Mouse (Mus musculus): ENCODE results near the gene Ucn.

The Ucn gene

GRCm38 (mm10) chr5:31138241-31138967 is at the start of gene Ucn:
Gene Ucn, minus strand, starts transcription at chr5:31138829.
- no peak for DNase-seq

DNA sequence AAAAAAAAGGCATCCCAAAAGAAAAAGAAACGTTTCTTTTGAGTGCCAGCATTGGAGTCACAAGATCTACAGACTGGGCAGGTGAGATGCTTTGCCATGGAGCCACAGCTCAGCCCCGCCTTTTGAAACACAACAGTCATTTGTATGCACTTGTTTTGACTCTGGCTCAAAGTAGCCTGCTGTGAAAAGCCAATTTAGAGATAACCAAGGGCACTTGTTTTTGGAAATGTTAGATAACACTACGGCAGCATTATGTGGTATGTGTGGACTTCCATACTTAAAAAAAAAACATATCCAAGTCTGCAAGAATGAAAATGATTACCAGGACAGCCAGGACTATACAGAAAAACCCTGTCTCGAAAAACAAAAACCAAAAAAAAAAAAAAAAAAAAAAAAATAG is 45.0 kb upstream of the Ucn start:
- DNase-seq = no peak

GRCm38 (mm10) chr5:31181183-31181770 is 42.6 kb upstream of the Ucn start:
- DNase-seq = no peak

GRCm38 (mm10) chr5:31179766-31180630 is 41.4 kb upstream of the Ucn start, which contains the start of the genes Gm29609 and Gtf3c2:
Gene Gm29609, minus strand, starts transcription at chr5:31179911.
Gene Gtf3c2, minus strand, starts transcription at chr5:31180144.
- DNase-seq = peak; percentile 95 to 96

DNA sequence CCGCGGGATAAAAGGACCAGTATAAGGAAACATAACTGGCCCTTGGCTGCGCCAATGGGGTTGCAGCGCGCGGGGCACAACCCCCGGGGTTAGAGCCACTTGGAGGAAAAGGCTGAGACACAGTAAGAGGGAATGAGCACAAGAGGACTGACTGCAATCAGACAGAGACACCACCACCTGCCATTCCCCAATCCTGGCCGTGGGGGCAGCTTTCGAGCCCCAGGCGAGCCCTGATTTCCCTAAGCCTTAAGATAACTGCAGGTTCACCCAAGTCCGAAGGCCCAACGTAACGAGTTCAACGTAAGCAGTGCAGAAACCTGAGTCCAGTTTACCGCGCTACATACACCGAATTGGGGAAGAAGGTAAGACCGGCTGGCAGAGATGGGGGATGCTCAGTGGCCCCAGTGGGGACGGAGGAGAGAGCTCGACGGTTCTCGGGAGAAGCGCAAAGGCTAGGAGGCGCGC is 40.7 kb upstream of the Ucn start:
- peak in 1 of 2 experiments; percentile 36 for DNase-seq

GRCm38 (mm10) chr5:31168630-31169029 is 30.0 kb upstream of the Ucn start:
- DNase-seq = no peak

DNA sequence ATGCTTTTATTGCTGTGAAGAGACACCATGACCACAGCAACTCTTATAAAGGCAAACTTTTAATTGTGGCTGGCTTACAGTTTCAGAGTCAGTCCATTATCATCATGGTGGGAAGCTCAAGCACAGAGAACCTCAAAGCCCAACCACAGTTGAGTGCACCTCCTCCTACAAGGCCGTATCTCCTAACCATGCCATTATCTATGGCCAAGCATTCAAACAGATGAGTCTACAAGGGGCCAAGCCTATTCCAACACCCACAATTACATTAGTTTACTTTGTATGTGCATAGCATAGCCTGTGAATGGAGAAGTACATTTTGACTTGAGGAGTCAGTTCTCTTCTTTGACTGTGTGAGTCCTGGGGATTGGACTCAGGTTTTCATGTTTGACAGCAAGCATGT is 26.2 kb upstream of the Ucn start:
- no peak for DNase-seq

- no peak for DNase-seq
Measured at GRCm38 (mm10) chr5:31162462-31162861, 23.8 kb upstream of the Ucn start.

DNA sequence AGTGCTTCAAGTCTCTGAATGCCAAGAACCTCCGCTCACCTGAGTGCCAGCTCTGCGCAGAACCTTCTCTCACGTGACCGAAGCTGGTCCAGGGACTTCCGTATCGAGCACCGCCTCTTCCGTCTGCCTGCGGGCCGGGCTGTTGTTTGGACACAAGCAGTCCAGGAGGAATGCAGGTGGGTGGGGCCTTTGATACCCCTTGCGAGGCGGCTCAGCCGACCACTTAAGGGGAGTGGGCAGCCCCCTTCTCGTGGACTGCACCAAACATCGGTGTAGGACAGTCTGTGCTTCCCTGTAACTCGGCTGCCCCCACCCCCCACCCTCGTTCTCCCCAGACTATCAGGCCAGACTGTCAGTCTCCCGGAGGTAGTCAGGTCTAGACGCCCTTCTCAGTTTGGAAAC is 15.5 kb upstream of the Ucn start, which contains the start of gene Mpv17:
Mpv17 (minus strand) TSS at position 100 of the 402 bp plus-strand sequence.
- DNase-seq = peak; percentile 90 to 93

DNA sequence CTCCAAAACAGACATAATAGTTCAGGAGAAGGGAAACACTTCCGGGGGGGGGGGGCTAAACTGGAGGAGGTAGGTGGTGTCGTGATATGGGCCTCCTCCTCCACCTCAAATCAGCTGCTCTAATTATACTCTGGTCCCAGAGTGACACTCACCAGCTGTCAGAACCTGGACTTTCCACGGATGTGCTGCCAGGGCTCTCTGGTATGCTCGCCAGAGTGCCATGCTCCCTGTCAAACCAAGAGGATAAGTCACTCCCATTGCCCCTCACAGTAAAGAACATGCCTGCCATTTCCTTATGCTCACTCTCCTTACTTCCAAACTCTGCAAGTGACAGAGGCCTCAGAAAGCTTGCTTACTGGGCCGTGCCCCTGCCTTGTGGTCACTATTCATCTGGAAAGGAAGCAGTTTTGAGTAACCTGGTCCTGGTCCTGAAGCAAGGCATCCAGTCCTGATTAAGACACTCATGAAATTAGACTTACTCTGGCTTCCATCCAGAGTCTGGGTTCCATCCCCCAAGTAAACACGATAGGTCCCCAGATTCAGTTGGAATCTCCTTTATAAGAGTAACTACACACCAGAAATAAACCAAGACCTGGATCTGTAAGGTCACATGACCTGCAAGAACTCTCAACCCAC is 15.0 kb upstream of the Ucn start:
- peak in 1 of 2 experiments; percentile 25 for DNase-seq

- DNase-seq = no peak
Measured at GRCm38 (mm10) chr5:31151746-31152145, 13.1 kb upstream of the Ucn start.

DNA sequence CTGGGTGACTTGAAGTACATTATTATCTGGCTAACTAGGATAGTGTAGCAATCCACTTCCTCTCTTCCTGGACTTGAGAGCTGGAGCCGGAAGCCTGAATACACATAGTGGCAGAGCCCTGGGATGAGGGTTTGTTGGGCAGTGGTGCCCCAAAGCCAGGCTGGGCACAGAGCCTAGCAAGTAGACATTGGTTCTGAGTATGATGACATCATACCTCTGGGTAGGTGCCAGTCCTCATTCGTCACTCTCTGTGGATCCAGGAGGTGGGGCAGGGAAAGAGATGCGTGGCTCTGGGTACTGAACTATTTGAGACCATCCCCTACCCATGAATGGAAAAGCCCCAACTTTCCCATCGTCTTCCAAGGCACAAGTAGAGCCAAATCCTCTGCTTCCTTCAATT is 11.2 kb upstream of the Ucn start:
- DNase-seq = no peak

GRCm38 (mm10) chr5:31138968-31139425 is 368 bp upstream of the Ucn start:
- no peak for DNase-seq

DNA sequence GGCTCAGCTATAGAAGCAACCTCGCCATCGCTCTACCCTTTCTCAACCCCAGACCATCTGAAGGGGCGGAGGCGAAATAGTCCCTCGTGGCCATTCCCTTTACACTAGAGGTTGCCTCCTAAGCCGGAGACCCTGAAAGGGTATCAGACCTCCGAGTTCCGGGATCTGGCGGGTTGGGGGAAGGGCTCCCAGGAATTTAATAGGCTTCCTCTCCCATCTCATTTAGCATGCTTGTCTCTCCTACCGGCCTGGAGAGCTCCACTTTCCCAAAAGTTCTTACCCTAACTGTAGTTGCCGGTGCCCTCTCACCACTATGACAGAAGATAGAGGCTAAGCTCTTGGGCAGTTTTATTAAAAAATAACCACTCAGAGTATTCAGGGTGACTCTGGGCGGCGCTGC is 971 bp downstream of the Ucn start:
- DNase-seq = no peak

- no peak for DNase-seq
Measured at GRCm38 (mm10) chr5:31136730-31137424, 1.8 kb downstream of the Ucn start.

GRCm38 (mm10) chr5:31126050-31126449 is 12.6 kb downstream of the Ucn start:
- DNase-seq = no peak

DNA sequence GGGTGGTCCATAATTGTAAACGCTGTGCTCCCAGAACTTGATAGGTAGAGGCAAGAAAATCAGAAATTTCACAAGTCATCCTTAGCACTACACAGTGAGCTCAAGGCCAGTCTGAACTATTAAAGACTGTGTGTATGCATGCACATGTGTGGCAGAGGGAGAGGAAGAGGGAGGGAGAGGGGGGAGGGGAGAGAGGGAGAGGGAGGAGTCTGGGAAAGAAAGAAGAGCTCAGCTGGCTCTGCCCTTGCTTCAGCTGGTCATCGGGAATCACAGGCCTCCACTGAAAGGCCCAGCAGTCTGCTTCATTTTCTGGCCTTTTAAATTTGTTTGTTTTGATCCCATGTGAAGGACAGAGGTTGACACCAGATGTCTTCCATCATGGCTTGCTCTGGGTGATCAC is 15.1 kb downstream of the Ucn start:
- no peak for DNase-seq

DNA sequence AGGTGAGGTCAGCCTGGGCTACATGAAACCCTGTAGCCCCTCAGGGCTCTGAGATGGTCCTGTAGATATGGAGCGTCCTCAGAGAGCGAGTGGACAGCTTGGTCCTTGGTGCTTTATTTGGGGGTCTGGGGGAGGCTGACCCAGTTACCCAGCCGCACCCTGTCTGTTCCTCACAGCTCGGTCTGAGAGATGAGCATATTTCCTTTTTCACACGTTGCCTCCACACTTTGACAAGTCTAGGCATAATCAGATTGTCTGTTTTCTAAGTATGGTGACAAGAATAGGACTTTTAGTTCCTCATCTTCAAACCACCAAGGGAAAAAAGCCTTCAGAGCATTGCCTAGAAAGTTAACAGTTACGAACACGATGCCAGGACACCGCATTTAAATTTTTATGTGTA is 17.5 kb downstream of the Ucn start:
- no peak for DNase-seq

DNA sequence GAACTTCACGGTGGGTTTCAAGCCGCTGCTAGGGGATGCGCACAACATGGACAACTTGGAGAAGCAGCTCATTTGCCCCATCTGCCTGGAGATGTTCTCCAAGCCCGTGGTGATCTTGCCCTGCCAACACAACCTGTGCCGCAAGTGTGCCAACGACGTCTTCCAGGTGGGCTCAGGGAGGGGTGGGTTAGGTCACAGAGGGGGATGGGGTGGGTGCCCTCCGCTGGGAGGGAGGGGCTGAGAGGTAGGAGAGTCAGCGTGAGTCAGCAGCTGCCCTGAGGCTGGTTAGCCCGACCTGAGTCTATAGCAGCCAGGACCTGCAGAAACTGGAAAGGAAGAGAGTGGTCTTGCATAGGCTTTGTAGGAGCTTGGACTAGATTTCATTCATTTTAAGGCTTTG is 21.7 kb downstream of the Ucn start:
- DNase-seq = no peak

DNA sequence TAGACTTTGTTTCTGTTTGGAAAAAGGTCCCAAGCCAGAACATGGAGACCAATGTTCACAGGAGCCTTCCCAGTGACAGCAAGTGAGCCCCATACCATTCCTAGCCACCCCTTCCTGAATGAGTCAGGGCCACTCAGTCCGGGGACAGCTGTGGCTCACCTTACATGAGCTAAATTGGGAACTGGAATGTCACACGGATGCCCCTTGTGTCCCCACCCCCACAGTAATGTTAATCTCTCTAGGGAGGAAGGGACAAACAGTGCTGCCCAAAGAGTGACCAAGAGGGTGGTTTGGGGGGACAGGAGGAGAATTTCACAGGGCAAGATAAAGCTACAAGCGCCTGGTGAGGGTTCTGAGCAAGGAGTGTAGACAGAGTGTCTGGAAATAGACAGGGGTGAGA is 22.3 kb downstream of the Ucn start, which contains the start of gene Trim54:
Trim54 (plus strand) TSS at position 359 of the 400 bp plus-strand sequence.
- no peak for DNase-seq

GRCm38 (mm10) chr5:31110781-31111180 is 27.8 kb downstream of the Ucn start:
- no peak for DNase-seq

- DNase-seq = no peak
Measured at GRCm38 (mm10) chr5:31108000-31108490, 30.6 kb downstream of the Ucn start, which contains the start of gene Slc30a3. Gene Slc30a3, minus strand, starts transcription at chr5:31108237.
